Mouse (Mus musculus) kidney, adult 8-10 months (tissue): ENCODE measurements around the gene Glrx5.

Experiments
- DNase-seq, 2 experiments: peaks; one replicate each; pipeline ENCODE4 v3.0.0; 2022

Glrx5 gene

DNA sequence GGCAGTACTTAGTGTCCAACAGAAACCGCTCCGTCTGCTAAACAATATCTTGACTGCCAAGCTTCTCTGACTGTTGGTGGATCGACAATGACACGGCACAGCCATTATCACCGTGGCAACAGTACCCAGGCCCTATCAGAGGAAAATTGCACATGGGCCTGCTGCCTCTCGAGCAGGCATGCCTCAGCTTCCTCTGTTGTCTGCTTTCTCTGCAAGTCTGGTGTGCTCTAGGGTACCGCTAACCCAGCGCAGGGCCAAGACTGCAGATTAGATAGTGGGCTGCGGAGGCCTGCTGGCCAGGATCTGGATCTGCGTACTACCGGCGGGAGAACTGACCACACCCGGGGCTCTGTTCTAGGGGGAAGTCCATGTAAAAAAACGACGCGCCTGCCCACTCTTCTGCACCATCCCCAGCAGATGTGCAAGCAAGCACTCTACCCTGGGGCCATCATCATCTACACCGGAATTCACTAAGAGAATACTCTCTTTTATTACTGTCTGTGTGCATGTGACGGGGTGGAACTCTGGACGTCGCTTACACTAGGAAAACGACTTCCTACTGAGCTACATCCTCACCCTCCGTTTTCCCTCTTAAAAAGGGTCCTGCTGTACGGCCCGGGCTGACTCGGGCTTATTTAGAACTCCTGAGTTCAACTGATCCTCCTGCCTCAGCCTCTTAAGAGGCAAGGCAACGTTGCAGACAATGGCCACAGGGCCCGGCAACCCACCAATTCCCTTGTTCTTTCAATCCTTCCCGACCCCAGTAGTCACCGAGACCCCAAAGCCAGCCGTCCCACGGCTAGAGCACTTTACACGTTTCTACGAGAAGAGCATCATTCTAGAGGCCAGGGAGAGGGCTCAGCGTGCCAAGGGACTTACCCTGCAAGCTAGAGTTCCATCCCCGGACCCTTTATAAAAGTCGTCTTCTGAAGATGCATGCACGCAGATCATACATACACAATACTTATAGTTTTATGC lies 1.1 kb upstream of the Glrx5 start:
- no peak for DNase-seq

GRCm38 (mm10) chr12:105032832-105033775 lies 616 bp downstream of the Glrx5 start:
- peak in 1 of 2 experiments; percentile 26 for DNase-seq

GRCm38 (mm10) chr12:105034130-105034769 lies 1.8 kb downstream of the Glrx5 start:
- no peak for DNase-seq

DNA sequence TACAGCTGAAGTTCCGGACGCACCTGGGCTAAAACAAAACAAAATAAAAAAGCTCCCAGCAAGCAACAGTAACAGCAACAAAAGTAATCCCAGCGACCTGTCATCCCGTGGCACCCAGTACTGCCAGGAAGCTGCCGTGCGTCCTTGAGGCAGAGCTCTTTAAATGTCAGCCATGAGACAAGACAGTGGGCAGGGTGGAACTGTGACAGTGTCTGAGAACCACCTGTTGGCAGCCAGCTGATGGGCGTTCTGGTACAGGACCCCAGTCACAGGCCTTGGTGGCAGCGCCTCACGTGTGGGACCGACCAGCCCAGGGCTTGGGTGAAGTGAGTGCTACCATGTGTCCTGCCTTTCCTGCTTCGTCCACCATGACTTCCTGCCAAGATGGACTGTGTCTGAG lies 5.7 kb downstream of the Glrx5 start:
- DNase-seq, result no peak

GRCm38 (mm10) chr12:105038918-105039317 lies 6.4 kb downstream of the Glrx5 start:
- no peak for DNase-seq

DNA sequence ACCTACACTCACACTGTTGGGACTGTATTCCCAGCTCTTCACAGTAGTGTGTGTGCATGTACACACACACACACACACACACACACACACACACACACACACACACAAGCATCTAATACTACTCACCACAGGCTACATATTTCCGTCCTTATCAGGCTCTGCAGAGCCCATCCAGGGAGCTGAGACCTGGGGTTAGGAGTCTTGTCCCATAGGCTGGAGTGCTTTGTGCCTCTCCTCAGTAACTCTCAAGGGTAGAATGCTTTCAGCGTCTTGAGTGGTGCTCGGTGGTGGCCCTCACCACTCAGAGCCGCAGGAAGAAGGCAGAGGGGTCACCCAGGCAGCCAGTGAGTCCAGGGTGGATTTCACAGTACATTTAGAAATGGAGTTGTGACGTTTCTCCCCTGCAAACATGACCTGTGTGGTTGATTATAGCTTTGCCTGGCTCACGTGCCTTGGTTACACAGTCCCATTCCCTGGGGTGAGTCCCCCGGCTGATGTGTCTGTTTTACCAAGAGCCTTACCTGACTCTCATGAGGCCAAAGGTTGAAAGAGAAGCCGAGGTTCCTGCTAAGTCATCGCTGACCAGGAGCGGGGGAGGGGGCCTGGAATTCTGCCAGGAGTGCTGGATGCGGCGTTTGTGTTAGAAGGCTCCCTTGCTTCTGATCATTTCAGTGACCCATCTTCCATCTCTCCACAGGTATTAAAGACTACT lies 7.2 kb downstream of the Glrx5 start:
- DNase-seq, result peak; percentile 63 to 72

DNA sequence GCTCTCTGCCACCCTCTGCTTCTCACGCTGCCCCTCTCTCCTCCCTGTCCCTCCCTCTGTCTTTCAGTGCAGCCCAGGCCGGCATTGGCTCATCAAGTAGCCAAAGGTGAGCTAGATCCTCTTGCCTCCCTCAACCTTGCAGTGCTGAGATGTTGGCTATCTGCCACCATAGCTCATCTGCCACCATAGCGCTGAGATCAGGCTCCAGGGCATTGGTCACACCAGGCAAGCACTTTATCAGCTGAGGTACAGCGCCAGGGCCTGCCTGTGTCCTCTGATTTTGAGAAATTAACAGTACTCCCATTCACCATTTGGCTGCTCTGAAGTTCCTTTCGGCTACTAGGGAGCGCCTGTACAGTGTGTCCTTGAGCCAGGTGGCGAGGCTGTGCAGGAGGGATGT lies 8.5 kb downstream of the Glrx5 start:
- DNase-seq, result no peak

DNA sequence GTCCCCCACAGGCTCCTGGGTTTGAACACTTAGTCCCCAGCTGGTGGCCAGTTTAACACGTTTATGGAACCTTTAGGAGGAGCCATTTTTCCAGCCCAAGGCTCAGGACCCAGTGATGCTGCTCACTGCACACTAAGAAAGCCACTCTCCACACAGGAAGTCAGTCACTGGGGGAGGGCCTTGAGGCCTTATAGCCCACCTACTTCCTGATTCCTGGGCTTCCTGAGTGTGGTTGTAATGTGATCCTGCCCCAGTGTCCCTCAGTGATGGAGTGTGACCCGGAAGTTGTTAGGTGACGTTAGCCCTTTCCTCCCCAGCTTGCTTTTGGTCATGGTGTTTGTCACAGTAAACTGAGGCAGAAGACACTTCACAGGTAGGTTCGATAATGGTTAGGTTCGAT lies 10.6 kb downstream of the Glrx5 start:
- no peak for DNase-seq

- peak; percentile 44 to 55 for DNase-seq
These were observed 12.3 kb downstream of the Glrx5 start for GRCm38 (mm10) chr12:105044775-105045174.

GRCm38 (mm10) chr12:105048301-105048863 lies 15.9 kb downstream of the Glrx5 start:
- DNase-seq, result no peak

DNA sequence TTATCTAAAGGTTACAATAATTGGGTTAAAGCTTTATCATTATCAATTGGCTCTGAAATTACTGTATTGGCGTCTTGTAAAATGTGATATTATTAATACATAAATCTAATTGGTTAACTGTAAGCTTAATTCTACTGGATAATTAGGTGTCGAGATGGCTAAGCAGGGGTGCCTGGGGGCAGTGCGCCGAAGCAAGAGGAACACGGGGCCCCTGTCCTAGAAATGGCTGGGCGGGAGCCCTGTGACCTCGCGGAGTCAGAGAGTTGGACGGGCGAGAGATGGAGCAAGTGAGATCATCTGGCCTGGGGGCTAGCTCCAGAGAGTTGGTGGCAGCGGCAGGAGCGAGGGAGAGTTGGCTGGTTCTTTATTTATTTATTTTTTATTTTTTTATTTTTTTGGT lies 17.3 kb downstream of the Glrx5 start:
- no peak for DNase-seq

GRCm38 (mm10) chr12:105050898-105051297 lies 18.4 kb downstream of the Glrx5 start:
- DNase-seq, result peak in 1 of 2 experiments; percentile 66

DNA sequence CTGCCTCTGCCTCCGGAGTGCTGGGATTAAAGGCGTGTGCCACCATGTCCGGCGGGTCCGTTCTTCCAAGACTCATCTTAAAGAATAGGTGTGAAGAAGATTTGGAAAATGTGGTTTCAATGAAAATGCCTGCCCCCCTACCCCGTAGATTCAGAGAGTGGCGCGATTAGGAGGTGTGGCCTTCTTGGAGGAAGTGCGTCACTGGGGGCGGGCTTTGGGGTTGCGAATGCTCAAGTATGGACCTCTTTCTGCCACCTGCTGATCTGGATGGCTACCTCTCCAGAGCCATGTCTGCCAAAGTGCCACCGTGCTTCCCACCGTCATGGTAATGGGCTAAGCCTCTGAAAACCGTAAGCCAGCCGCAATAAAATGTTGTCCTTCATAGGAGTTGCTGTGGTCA lies 21.6 kb downstream of the Glrx5 start:
- no peak for DNase-seq

DNA sequence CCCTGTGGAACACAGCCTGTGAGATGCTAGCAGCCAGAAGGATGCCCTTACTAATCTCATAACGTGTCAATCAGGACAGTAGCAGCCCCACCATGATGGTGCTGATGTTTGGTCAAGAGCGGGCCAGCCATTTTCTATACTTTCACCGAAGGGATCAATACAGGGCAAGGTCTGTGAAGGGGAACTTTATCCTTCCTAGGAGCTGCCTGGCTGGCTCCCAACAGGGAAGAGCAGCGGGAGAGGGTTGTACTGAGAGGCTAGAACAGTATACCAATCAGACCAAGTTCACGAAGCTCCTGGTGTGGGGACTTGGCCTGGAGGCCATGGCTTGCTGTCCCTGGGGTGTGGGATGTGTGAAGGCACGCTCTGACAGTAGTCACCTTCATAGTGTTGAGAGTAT lies 22.8 kb downstream of the Glrx5 start:
- DNase-seq, result no peak

- no peak for DNase-seq
These were observed 27.5 kb downstream of the Glrx5 start for GRCm38 (mm10) chr12:105060006-105060405.

- DNase-seq, result no peak
These were observed 31.0 kb downstream of the Glrx5 start for GRCm38 (mm10) chr12:105063201-105064134.

GRCm38 (mm10) chr12:105064168-105064567 lies 31.7 kb downstream of the Glrx5 start:
- DNase-seq, result no peak

DNA sequence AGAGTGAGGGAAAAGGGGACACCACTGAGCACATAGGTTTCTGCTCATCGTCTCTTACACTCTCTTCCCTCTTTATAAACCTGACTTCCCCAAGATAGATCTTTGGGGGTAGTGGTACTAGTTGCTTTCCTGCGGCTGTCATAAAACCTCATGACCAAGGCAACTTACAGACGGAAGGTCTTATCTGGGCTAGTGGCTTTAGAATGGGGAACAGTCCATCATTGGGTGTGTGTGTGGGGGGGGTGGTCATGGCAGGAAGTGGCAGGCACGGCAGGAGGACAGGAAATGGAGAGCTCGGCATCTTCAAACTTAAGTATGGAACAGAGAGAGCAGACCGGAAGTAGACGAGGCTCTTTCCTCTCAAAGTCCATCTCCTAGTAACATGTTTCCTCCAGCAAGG lies 32.6 kb downstream of the Glrx5 start:
- DNase-seq, result no peak

GRCm38 (mm10) chr12:105066523-105066922 lies 34.0 kb downstream of the Glrx5 start:
- DNase-seq, result no peak

GRCm38 (mm10) chr12:105068911-105069310 lies 36.4 kb downstream of the Glrx5 start:
- no peak for DNase-seq

DNA sequence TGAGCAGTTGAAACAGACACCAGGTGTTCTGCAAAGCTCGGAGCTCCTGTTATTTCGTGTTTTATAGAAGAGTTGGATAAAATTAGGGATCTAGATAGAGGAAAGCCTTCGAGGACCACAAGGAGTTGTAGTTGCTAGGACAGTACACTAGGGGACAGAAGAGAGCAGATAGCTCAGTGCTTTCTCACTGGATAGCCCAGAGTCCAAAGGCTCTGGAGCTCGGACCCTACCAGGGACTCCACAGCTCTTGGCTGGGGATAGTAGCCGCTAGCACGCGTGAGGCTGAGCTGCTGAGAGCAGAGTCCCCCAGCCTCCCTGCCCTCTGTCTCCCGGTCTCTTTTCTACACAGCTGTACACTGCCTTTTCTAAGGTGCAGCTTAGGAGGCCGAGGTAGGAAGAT lies 41.2 kb downstream of the Glrx5 start:
- peak; percentile 13 to 40 for DNase-seq
